Mouse (Mus musculus) G1E-ER4 (cell line): ENCODE measurements around the gene Nras. TPM values are rescaled to one million over a fixed set of nuclear protein-coding genes. Genes with fewer than 3 reads are reported as not detected.

Source experiments
- GATA1 ChIP-seq: IDR thresholded peaks from one replicate; pipeline ENCODE4 v1.8.0; 2012; ENCODE audit warnings: low read length, inconsistent platforms
- polyA plus RNA-seq: library from polyadenylated mRNA; stranded (reverse); fragments of >175 nt; gene quantifications from 2 replicates; pipeline ENCODE4 v1.2.3, GENCODE M21; 2012

Gene Nras
- polyA plus RNA-seq: 3.0 and 3.7 TPM in 2 replicates

DNA sequence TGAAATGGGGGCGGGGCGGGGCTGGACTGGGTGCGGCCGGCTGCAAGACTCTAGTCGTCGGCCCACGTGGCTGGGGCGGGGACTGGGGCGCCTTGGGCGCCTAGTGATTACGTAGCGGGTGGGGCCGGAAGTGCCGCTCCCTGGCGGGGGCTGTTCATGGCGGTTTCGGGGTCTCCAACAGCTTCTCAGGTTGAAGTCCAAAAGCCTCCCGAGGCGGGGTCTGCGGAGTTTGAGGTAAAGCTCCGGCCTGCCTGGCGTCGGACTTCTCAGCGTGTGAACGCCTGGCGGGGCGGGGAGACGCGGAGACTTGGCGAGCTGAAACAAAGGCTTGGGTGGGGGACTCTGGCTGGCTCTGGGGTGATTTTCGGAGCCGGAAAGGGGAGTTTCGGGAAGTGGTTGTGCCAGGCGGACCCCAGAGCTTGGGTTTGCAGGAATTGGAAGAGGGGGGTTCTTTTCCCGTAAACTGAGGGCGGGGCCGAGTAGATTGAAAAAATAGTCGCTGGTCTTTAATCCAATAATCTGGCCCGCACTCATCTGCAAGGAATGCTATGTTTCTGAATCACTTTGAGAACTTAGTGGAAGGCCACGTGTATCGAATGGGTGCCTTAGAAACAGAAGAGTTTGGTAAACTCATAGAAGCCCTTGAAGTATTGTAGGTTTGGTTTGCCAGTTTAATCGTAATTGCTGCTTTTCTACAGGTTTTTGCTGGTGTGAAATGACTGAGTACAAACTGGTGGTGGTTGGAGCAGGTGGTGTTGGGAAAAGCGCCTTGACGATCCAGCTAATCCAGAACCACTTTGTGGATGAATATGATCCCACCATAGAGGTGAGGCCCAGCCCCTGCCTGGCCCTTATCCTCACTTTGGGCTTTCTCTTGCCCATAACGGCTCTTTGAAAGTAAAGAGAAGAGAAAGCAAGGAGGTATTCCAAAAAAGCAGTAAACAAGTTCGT lies at the start of gene Nras:
Nras (plus strand) TSS at position 79 of the 951 bp plus-strand sequence.
- no peak for TF ChIP-seq GATA1

DNA sequence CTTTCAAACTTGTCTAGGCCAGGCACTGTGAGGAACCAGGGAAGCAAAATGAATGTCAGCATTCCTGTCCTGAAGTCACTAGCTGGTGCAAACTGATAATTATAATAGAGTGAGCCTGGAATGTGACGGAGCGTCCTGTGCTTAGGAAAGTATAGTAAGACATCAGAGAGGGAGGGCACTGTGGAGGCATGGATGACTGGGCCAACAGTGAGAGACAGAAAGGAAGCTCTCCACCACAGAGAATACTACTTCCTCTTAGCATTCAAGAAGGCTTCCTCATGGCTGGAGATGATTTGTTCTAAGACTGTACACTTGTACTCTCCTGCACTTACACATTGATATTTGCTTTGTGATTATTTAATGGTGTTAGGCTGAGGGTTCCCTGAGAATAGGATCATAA lies 40.7 kb upstream of the Nras start:
- TF ChIP-seq GATA1: no peak

DNA sequence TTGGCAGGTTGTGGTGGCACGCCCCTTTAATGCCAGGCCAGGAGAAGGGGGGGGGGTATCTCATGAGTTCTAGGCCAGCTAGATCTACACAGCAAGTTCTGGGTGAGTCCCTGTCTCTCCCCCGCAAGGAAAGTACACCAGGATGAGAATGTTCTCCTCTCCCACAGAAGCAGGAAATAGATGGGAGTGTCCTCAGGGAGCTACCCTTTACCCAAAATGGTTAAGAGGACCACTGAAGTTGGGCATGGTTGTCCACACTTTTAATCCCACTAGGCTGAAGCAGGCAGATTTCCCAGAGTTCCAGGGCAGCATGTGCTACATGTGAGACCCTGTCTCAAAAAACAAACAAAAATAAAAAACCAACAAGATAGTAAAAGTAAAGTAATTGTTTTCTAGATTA lies 38.6 kb upstream of the Nras start:
- no peak for TF ChIP-seq GATA1

DNA sequence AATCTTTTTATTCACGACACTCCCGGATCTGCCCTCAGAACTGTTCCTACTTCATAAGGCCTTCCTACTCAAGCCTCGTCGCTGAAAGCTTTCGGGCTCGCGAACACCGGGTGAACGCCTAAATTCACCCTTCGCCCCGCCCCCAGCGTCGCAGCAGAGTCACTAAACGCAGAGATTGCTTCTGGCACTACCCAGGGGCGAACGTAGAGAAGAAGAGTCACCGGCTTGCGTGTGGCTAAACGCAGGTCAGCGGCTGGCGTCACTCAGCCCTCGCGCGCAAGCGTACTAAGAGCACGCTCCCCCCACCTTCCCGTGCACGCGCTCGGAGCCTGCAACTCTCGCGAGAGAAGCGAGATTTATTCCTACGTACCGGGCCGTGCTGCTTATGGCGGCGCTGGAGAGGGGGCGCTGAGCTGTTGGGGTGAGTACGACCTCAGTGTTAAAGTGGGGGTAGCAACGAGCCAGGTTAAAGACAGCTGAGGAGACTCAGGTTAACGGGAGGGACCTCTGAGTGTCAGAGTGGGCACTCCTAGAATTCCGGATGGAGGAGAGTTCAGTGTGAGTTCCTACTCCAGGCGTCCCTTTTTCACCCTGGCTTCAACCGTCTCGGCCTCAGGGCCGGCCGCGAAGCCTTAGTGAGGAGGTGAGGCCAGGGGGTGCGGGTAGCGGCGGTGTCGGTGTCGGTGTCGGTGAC lies 37.7 kb upstream of the Nras start, which contains the start of gene Csde1:
Csde1 (plus strand) TSS at position 178 of the 694 bp plus-strand sequence.
- no peak for TF ChIP-seq GATA1

DNA sequence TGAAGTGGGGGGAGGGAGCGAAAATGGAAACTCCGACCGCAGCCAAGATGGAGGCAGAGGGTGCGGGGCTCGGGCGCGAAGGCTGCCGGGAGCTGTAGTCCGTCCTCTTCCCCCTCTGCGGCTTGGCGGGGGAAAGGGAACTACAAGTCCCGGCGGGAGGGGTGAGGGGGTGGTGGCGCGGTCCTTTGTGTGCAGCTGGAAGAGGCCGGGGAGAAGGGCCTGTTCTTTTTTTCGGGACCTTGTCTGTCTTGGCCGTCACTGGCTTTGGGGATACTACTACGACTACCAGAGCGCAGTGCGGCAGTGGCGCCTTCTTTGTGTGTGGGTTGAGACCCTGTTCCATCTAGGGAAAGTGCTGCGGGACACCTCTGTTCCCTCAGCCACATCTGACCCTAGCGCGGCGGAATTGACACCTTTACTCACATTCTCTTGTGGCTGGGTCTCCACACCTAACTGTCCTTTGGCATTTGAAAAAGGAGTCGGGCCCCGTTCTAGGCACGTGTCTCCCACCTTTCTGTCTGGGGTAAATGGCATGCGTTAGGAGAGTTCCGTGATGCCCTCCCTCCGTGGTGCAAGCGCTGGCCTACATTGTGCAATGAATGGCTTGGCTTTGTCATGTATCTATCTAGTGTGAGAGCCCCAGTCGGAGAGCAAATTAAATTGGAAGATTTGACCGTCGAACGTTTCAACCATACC lies 37.0 kb upstream of the Nras start:
- no peak for TF ChIP-seq GATA1

DNA sequence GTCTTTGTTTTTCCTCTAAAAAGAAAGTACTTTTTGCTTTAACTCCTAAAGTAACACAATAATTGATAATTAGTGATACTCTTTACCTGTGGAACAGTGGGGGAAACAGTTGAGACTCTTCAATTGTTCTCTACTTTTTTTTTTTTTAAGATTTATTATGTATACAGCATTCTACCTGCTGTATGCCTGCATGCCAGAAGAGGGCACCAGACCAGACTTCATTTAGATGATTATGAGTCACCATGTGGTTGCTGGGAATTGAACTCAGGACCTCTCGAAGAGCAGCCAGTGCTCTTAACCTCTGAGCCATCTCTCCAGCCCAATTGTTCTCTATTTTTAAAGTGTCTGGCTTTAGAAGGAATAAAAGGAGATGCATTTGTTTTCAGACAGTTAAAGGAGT lies 31.9 kb upstream of the Nras start:
- no peak for TF ChIP-seq GATA1

DNA sequence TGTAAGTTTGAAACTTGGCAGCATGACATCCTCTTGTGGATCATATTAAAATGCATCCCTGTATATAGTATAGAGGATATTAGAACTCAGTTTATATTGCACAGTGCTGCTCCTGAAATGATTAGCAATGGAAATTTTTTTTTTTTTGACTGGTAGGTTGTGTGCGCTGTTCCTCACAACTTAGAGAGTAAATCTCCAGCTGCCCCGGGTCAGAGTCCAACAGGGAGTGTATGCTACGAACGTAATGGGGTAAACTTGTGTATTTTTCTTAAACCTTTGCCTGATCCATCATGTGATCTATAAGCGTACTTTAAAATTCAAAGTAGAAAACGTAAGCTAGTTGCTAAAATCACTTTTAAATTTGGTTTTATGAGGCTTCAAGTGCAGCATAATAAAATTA lies 17.8 kb upstream of the Nras start:
- no peak for TF ChIP-seq GATA1

DNA sequence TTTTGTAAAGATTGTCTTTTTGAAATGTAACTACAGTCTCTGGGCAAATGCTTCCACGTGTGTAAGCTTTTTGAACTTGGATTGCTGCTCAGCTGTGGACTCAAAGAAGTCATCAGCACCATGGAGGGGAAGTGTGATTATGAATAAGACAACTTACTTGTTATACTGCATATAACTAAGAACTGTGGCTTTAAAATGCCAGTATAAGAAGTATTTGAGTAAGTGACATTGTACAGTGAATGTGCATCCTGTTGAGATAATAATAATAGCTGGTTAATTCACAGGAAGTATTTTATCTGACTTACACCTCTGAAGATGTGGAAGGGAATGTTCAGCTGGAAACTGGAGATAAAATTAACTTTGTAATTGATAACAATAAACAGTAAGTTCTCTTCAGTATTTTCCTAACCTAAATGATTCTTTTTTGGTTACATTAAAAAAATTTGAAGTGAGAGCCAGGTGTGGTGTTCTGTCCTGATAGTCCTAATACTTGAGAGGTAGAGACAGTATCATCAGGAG lies 17.2 kb upstream of the Nras start:
- peak; percentile 49 for TF ChIP-seq GATA1

DNA sequence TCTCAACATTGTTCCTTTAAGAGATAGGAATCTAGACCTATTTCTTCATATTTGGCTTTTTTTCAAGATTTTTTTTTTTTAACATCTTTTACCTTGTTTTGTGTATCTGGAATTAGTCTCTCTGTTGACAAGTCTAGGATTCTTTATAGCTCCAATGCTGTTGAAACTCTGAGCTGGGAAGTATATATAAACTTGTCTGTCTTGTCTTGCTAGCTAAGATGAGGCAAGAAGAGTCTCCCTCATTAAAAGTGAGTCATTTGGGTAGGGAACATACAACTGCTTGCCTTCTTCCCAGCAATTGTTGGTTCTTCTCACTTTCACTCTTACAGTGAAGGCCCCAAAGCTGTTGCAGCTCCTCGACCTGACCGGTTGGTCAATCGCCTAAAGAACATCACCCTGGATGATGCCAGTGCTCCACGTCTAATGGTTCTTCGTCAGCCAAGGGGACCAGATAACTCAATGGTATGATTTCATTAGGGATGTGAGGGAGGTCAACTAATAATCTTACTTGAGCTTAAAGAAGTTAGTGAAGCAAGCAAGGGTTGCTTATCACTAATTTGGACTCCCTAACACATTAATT lies 2.0 kb upstream of the Nras start:
- TF ChIP-seq GATA1: no peak

DNA sequence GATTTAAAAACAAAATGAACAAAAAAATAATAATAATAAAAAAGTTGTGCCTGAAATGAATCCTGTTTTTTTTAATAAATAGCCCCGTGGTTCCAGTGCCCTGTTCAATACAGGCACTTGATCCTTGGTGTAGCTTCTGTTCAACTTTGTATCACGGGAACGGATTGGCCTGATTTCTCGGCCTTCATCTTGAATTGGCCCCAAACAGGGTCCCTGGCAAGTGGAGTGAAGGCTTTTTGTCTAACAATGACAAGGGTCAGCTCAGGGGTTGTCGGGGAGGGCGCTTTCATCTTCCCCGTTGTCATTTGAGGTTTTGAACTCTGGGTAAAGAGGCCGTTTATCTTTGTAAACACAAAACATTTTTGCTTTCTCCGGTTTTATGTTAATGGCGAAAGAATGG lies 333 bp upstream of the Nras start:
- TF ChIP-seq GATA1: no peak

DNA sequence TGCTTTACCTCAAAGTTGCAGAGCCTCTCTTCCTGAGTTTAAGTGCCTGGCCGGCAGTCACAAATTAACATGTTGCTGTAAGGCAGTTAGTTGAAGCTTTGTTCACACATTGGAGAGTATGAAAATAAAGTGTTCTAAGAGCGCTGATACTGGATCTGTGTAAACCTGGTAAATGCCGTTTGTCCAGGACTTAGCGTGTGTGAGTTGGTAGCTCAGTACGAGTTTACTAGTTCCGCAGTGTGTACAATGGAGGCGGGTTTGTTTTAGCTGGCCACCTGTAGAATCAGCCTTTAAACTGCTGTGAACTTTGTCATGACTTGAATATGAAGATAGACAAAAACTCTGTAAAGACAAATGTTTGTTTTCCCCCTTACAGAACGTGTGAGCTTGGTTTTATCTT lies 8.8 kb downstream of the Nras start:
- no peak for TF ChIP-seq GATA1

DNA sequence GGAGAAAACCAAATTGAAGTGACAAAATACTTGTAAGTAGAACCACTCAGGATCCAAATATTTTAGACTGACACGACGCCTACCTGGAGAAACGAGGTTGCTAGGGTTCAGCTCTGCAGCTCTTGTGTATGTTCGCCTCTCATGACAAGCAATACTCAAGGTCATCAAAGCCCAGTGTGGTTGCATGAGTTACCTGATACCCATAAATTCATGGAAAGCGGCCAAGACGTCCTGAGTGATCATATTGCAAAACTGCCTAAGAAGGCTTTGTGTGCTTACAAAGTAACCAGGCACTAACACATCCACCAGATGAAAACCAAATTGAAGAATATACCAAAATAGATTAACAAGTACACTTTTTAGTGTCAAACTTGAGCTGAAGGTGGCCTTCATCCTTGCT lies 10.9 kb downstream of the Nras start:
- no peak for TF ChIP-seq GATA1

DNA sequence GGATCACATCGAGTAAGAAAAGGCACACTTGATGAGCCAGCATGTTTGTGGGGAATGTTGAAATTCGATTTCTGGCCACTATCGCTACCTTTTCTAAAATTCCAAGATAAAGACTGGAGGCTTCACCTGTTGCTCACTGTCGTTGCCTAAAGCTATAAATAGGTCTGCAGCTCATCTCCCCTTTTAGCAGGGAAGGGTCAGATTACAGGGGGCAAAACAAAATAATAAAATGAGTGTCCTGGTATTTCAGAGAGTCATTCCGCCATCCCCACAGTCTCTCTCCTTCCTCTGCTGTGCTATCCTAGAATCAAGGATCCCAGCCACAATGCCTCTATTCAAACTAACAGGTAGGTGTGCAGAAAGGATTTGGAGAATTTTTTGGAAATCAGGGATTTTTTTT lies 15.7 kb downstream of the Nras start, which contains the start of gene Ampd1:
Ampd1 (plus strand) TSS at position 244 of the 400 bp plus-strand sequence.
- TF ChIP-seq GATA1: no peak

DNA sequence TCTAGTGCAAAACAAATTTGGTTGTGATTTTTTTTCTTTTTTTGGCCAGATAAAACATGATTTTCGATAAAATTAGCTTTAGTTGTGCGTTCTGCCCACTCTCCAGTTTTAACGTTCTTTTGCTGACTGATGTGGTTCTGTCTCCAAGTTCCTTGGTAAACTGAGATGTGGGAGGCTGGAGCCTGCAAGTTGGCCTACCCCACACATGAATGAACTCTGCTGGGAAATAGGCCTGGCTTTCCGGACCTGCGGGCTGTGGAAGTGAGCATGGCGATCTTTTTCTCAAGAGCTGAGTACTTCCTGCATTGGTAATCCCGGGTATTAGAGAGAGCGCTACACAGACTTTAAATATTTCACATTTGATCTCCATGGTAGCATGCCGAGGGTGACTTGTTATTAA lies 17.8 kb downstream of the Nras start:
- TF ChIP-seq GATA1: no peak

DNA sequence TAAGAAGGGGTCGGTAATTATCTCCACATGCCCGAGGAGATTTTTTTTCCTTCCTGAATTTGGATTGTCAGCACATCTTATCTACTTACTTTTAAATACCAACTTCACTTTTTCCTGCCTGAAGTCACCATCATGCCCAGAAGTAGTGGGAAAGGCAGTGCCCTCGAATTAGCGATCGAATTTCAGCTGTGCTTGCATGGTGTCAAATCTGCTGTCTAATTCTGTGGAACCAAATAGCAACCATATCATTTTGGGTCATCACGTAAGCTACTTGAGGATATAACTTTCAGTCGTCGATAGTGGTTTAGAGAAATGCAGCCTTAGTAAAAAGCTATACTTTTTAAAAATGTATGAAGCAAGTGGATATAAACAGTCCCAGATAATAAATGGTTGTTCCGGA lies 18.4 kb downstream of the Nras start:
- TF ChIP-seq GATA1: no peak
